Mouse (Mus musculus) neutrophil, adult 5-6 weeks (primary cell): Measurements from ENCODE around the gene Il34. TPM values are rescaled to one million over a fixed set of nuclear protein-coding genes. Genes with fewer than 3 reads are reported as not detected.
"Not testable (repeated sequence)": the region's sequence is repeated elsewhere in the genome, so short reads cannot be mapped to it uniquely, and the experiment has no call there.

Experiments used
- ATAC-seq: fragments of 151-379, 151-347 bp; 2 replicates; pipeline ENCODE4 v1.8.0; 2017; ENCODE audit warnings: mild to moderate bottlenecking, moderate TSS enrichment; ENCODE audit not compliant: insufficient number of reproducible peaks, poor library complexity, low FRiP score, severe bottlenecking; ENCODE audit errors: extremely low read depth
- total RNA-seq: library from RNA; stranded (forward); fragments of 200-1000 nt; gene quantifications from 2 replicates; pipeline ENCODE4 v1.2.3, GENCODE M21; 2017

The Il34 gene
- total RNA-seq, 1 experiment from 2014 or later = not detected

GRCm38 (mm10) chr8:110787411-110787954 is 18.2 kb downstream of the Il34 start:
- ATAC-seq = no peak

GRCm38 (mm10) chr8:110786934-110787333 is 18.8 kb downstream of the Il34 start:
- ATAC-seq = no peak

GRCm38 (mm10) chr8:110786501-110786900 is 19.2 kb downstream of the Il34 start:
- ATAC-seq = not testable (repeated sequence)

GRCm38 (mm10) chr8:110785366-110785765 is 20.4 kb downstream of the Il34 start:
- ATAC-seq = no peak

- ATAC-seq = no peak
Measured at GRCm38 (mm10) chr8:110779924-110780718, 25.6 kb downstream of the Il34 start.

GRCm38 (mm10) chr8:110776335-110776734 is 29.4 kb downstream of the Il34 start:
- ATAC-seq = no peak

- no peak for ATAC-seq
Measured at GRCm38 (mm10) chr8:110775721-110776120, 30.0 kb downstream of the Il34 start.

DNA sequence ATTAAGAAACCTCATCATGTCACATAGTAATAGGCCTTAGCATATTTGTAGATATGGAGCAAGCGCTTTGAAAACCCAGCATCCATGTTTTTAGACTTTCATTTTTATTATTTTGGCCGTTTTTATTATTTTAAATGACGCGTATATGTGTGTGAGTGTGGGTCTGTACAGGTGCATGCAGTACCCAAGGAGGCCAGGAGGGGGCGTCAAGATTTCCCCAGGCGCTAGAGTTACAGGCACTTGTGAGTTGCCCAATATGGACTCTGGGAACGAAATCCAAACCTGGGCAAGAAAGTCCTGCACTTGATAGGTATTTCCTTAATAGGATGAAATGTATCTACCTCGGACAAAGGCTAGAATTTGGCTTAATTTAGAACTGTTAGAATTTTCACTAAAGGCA is 30.4 kb downstream of the Il34 start:
- ATAC-seq = no peak

DNA sequence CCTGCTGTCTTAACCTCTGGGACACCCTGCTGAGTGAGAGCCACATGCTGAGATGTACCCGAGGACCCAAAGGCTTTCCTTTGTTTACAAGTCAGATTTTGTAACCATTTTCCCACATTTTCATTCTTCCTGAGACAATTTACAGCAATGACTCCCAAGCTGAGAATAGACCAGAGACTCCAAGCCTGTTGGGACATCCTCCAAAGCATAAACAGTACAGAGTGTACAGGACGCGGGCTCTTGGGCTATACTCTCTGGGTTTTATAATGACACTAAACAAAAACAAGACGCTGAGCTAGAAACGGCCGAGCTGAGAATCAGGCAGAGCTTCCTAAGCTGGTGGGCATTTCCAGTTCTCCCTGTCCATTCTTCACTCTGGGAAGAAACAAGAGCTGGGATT is 31.0 kb downstream of the Il34 start:
- no peak for ATAC-seq

DNA sequence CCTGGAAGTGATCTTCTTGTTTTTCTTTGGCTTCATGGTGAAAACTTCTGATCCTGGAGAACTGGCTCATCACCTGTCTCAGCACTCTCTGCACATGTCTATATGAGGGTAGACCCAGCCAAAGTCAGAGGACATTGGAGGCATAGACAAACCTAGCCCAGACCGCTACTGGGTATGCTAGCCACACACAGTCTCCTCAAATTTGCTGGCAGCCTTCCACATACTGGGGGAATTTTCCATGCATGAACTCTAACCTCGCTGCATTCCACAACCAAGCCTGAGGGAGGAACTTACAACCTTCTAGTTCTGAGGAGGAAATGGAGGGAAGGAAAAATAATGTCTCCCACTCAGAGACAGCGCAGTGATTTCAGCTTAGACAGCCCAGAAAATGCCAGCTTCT is 31.7 kb downstream of the Il34 start:
- no peak for ATAC-seq

- no peak for ATAC-seq
Measured at GRCm38 (mm10) chr8:110772452-110772851, 33.3 kb downstream of the Il34 start.

- no peak for ATAC-seq
Measured at GRCm38 (mm10) chr8:110767261-110767660, 38.5 kb downstream of the Il34 start.

DNA sequence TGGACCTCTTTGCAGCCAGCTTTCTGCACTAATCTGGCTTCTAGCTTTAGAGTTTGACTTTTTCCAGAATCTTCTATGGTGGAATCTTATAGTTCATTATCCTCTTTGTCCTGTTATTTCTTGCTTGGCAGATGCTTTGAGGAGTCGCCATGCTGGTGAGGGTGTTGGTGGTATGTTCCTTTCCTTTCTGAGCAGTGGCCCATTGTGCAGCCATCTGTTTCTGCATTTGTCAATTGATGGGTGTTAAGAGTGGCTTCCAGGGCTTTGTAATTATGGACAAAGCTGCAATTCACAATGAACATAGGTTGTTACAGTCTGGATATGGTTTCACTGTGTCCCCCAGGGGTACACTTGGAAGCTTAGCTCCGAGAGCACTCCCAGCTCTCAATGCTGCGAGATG is 41.1 kb downstream of the Il34 start:
- no peak for ATAC-seq

- ATAC-seq = no peak
Measured at GRCm38 (mm10) chr8:110761988-110762387, 43.7 kb downstream of the Il34 start.

DNA sequence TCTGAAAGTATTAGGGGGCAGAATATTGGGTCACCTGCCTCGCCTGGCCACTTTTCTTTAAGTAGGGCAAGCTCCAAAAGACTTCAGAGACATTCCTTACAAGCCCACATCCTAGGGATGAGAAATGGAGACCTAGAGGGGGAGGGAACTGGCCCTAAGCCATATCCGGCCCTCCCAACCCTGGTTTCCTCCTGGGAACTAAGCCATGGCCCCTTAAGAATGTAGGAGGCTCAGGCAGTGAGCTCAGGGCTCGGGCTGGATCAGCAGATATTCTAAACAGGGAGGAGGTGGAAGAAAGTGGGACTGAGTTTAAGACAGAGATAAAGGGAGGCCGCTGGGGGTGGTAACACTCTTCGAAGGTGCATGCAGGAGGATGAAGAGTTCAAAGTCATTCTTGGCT is 44.5 kb downstream of the Il34 start:
- ATAC-seq = no peak

GRCm38 (mm10) chr8:110760280-110760940 is 45.3 kb downstream of the Il34 start:
- no peak for ATAC-seq

DNA sequence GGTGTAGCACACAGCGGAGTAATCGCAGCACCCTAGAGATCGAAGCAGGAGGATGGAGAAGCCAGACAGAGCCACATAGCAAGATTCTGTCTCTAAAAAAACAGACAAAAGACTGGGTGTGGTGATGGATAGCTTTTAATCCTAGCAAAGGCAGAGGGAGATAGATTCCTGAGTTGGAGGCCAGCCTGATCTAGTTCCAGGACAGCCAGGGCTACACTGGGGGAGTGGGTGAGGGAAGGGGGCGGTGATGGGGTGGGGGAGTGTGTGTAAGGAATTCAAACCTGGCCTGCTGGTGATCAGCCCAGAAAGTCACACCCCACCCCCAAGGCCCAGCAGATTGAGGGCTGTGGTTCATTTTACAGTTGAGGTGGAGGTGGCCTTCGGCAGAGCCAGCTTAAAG is 49.5 kb downstream of the Il34 start:
- no peak for ATAC-seq

- no peak for ATAC-seq
Measured at GRCm38 (mm10) chr8:110755511-110756170, 50.1 kb downstream of the Il34 start.

GRCm38 (mm10) chr8:110754713-110755112 is 51.0 kb downstream of the Il34 start:
- ATAC-seq = no peak

- ATAC-seq = no peak
Measured at GRCm38 (mm10) chr8:110751490-110751889, 54.2 kb downstream of the Il34 start.
